Mouse (Mus musculus) T-helper 17 cell (primary cell): ENCODE measurements at regions not wholly inside any gene's neighbourhood (a gene's known extent, or its start where the extent isn't known, plus 50 kb on each side); places are given as distances from the start of the nearest gene placed in this dataset.

Experiments used
- in situ Hi-C, 2 experiments: fragments of 300-600 bp; cut with MboI, MseI; formaldehyde crosslinking; loops; 1 replicate in 1 of 2; 2 replicates in 1 of 2; pipeline ENCODE4 v1.15.1; 2025; ENCODE audit warnings: high pct_unique_total_duplicates in 2 of 2

GRCm38 (mm10) chr1:194878440-194878839 is 60.2 kb upstream of the Cd34 start:
- in situ Hi-C loops = loop anchor here (5.0 kb wide), 1 partner anchor 84 kb away; no protein-coding TSS in a partner anchor

- in situ Hi-C loops = loop anchor here (5.0 kb wide), 1 partner anchor 83 kb away; no protein-coding TSS in a partner anchor
Measured at GRCm38 (mm10) chr1:194879324-194880233, 59.0 kb upstream of the Cd34 start.

GRCm38 (mm10) chr1:194881556-194882223 is 56.9 kb upstream of the Cd34 start:
- in situ Hi-C loops = no loop called here

GRCm38 (mm10) chr1:194885071-194885686 is 53.4 kb upstream of the Cd34 start:
- in situ Hi-C loops = no loop called here

- in situ Hi-C loops = no loop called here
Measured at GRCm38 (mm10) chr1:194885687-194886077, 52.9 kb upstream of the Cd34 start.
